Mouse (Mus musculus) liver, embryonic 14.5 days (tissue): ENCODE data around the gene Wfdc12.

Source experiments
- CTCF ChIP-seq: IDR thresholded peaks from 2 replicates; pipeline ENCODE4 v1.5.1; 2016; ENCODE audit warnings: antibody characterized with exemption, low read depth, control low read depth
- EP300 ChIP-seq: IDR thresholded peaks from 2 replicates; pipeline ENCODE4 v1.6.1; 2016; ENCODE audit warnings: antibody characterized with exemption, low read depth

- TF ChIP-seq CTCF, result no peak
- no peak for TF ChIP-seq EP300
Observed at GRCm38 (mm10) chr2:164219295-164219694, 28.9 kb upstream of the Wfdc12 start.
